Mouse (Mus musculus) heart, postnatal 36 days (tissue): Measurements from ENCODE around the gene Wls. TPM values are rescaled to one million over a fixed set of nuclear protein-coding genes. Genes with fewer than 3 reads are reported as not detected.

ENCODE experiments used
- DNase-seq, 2 experiments: peaks; one replicate each; pipeline ENCODE4 v3.0.0; 2021 to 2022
- intact Hi-C: fragments of 180-260 bp; cut with DNase I; formaldehyde crosslinking; loops from one replicate; pipeline ENCODE4 v1.15.1; 2025
- total RNA-seq, 2 experiments: library from RNA; stranded (reverse); gene quantifications; 2 replicates each; pipeline ENCODE4 v1.2.3; 2021

Wls gene
- total RNA-seq, 2 experiments from 2014 or later, result 44.2 to 46.0 TPM

DNA sequence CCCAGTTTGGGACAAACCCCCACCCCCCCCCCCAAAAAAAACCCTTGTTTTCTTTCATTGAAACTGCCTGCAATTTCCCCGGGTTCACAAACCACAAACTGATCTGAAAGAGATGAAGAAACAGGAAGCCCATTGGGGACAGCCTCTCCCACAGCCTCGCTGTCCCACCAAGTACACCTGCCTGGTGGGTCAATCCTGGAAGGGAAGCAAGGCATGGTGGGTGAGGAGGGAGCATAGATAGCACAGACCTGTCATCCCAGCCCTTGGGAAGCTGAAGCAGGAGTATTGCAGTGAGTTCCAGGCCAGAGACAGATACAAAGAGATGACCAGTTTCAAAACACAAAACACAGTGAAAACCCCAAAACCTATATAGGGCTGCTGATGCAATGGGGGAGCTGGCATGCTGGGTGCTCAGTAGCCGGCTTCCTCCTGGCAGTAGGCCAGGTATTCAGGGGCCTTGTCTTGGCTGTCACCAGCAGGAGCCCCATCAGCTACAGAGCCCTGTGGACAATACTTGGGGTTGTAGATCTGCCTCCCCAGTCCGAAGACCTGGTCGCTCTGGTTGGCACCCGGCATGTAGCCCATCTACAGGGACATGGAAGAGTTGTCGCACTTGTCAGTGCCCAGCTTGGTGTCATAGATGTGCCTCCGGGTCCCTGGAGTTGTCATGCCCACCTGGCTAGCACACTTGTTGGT is 51.7 kb downstream of the Wls start:
- no peak for DNase-seq
- intact Hi-C loops, result no loop called here

DNA sequence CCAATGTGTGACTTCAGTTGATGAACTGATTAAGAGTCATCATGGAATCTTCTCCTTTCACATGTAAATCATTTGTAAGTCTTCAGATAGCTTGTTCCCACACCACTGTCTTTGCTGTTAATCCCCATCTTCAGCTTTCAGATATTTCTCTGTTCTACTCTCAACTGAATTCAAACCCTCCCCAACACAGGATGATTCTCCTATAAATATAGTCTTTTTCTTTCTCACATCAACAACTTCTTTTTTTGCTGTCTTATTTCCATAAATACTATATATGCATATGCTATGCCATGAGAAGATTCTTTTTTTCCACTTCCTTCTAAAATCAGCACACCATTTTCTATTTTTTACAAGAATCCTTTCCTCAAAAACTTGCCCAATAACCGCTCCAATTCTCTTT is 67.9 kb downstream of the Wls start:
- no peak for DNase-seq
- intact Hi-C loops, result no loop called here

DNA sequence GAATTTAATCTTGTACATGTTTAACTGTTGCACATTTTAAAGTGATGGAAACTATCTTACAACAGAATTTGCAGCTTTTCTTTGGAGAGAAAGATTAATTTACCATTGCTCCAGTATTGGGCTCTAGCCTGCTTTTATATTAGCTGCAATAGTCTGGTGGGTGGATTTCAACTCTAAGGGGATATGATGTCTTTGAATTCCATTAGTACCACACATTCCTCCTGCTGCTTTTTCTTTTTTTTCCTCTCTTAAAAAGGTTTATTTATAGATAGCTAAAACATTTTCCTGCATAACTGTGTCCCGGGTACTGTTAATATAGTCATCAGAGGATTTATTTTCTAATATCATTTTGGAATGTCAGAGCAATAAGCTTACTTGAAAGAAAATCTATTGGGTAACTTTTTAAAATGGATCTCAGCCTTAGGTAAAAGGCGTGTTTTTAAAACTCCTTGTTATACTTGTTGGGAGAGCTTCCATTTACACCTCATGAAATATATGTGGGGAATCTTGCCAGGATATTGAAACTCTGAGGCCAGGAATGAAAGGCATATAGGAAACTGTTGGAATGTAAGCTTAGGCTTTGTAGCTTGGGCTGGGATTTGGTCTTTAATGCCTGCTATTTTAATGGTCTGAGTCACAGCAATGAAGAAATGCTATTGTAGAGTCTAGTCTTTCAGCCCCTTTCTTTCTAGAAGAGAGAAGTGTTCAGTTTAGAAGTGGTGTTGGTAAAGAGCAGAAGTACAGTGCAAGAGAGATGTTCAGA is 78.0 kb downstream of the Wls start:
- intact Hi-C loops, result no loop called here
- no peak for DNase-seq

Other genes starting within 250 kb of the Wls start
- not detected for gene Rpe65, start 240.5 kb upstream of the Wls start, total RNA-seq